Mouse (Mus musculus) Muller cell, postnatal 12 days (primary cell): ENCODE results near the gene Scfd2.

Experiments used
- DNase-seq: peaks from one replicate; pipeline ENCODE4 v3.0.0-alpha.2; 2015; ENCODE audit errors: inconsistent ontology term

The Scfd2 gene

DNA sequence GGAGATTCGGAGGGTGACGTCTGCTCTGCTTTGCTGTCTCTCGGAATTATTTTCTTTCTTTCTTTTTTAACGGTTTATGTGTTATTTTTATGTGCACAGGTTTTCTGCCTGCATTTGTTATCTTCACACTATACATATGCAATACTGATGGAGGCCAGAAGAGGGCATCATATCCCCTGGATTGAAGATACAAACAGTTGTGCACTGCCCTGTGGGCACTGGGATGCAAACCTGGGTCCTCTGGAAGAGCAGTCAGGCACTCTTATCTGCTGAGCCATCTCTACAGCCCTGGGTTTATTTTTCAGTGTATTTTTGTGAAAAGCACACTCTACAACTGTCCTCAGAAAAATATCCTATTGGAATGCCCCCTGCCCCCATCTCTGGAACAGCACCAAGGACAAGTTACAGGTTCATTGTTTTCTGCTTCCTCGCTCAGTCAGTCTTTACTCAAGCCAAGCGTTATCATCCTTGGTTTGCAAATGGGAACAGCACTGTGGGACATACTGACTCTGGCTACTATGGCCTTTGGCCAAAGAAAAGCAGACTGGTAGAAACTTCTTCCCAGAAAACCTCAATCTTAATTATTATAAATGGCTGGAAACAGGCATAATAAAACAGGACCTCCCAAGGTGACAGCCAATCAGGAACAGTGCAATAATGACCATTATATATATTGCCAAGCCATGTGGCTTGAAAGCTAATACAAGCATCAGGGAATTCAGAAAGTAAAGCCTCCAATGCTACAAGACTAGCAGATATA, 75.9 kb downstream of the Scfd2 start:
- DNase-seq: no peak

- no peak for DNase-seq
Observed at GRCm38 (mm10) chr5:74455094-74455493, 76.5 kb downstream of the Scfd2 start.

DNA sequence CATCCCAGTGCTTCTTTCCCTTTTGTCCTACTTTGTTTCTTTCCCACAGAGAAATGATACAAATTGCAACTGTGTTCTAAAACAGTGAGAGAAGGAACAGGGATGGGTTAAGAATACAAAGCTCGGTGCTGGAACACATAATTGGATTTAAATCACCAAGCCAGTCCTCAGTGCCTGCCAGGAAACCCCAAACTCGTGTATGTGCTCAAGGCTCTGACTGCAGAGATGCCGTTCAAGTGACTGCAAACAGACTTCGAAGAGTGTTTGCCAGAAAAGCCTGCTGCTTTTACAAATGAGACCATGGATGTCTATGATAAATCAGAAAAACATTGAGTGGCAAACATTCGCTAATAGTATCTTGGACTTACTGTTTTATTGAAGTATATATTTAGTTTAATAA, 80.6 kb downstream of the Scfd2 start:
- no peak for DNase-seq

- no peak for DNase-seq
Observed at GRCm38 (mm10) chr5:74447517-74448334, 83.8 kb downstream of the Scfd2 start.

GRCm38 (mm10) chr5:74445861-74446260, 85.7 kb downstream of the Scfd2 start:
- no peak for DNase-seq

GRCm38 (mm10) chr5:74438353-74438752, 93.2 kb downstream of the Scfd2 start:
- DNase-seq: no peak

- peak; percentile 58 for DNase-seq
Observed at GRCm38 (mm10) chr5:74433580-74434147, 97.9 kb downstream of the Scfd2 start.

GRCm38 (mm10) chr5:74432879-74433539, 98.5 kb downstream of the Scfd2 start:
- DNase-seq: no peak

GRCm38 (mm10) chr5:74420615-74421132, 110.9 kb downstream of the Scfd2 start:
- DNase-seq: no peak

DNA sequence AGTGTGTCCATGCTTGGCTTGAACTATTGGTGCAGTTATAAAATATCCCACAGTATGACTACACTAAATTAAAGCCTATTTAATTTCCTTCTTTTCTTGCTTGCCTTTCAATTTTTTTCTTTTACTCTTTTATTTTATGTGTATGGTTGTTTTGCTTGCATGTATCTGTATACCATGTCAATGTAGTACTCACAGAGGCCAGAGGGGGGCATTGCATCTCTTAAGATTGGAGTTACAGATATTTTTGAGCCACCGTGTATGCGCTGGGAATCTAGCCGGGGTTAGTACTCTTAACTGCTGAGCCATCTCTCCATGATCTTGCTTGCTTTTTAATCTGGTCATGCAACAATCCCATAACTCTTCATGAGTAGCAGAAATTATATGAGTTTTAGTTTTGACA, 119.0 kb downstream of the Scfd2 start:
- no peak for DNase-seq

- DNase-seq: no peak
Observed at GRCm38 (mm10) chr5:74404887-74405286, 126.7 kb downstream of the Scfd2 start.

- DNase-seq: no peak
Observed at GRCm38 (mm10) chr5:74404083-74404482, 127.5 kb downstream of the Scfd2 start.

GRCm38 (mm10) chr5:74402626-74403025, 128.9 kb downstream of the Scfd2 start:
- no peak for DNase-seq

DNA sequence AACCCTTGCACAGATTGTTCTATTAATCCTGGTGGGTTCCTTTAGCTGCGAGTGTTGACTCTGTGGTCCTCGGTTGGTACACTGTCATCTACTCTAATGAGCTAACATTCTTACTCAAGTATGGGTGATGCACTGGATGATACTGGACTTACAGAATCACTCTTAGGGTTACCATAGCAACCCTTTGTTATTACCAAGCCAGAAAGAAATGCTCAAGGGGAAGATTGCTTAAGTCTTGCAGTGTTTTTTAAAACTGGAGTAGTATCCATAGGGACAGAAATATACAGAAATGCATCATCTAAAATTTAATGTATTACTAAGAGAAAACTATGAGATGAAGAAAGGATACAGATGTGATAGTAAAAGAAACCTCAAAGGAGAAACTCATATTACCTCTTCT, 139.8 kb downstream of the Scfd2 start:
- DNase-seq: no peak

DNA sequence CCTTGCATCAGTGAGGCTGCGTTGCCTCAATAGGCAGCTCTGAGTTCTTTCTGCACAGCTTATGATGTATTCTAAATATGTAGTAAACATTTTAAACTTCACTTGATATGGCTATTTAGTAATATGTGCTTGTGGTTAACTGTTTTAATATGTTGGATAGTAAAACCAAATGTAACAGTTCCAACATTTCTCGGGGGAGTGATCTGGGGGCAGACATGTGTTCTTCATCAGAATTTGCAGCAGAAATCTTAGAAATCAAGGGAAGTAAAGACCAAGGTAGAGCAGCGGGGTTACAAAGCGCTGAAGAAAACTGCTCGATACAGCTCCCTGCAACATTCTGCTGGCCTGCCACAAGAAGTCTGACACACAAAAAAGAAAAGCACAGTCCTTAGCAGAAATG, 140.2 kb downstream of the Scfd2 start:
- no peak for DNase-seq

DNA sequence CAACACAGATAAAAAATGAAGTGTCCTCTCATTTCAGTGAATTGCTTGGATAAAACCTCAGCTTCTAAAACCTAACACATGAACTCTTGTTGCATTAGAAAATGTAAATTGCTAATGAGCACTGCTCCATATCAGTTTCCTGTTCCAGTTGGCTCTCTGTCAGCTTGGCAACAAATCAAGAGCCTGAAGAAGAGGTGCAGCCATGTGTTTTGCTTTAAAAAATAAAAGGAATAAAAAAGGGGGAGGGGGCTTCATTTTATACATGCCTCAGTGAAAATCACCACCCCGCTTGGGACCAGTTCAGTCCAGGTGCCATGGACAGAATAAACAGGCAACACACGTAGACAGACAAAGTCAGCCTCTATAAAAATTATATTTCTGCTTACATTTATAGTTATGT, 142.7 kb downstream of the Scfd2 start:
- DNase-seq: no peak

GRCm38 (mm10) chr5:74388101-74388500, 143.5 kb downstream of the Scfd2 start:
- no peak for DNase-seq

DNA sequence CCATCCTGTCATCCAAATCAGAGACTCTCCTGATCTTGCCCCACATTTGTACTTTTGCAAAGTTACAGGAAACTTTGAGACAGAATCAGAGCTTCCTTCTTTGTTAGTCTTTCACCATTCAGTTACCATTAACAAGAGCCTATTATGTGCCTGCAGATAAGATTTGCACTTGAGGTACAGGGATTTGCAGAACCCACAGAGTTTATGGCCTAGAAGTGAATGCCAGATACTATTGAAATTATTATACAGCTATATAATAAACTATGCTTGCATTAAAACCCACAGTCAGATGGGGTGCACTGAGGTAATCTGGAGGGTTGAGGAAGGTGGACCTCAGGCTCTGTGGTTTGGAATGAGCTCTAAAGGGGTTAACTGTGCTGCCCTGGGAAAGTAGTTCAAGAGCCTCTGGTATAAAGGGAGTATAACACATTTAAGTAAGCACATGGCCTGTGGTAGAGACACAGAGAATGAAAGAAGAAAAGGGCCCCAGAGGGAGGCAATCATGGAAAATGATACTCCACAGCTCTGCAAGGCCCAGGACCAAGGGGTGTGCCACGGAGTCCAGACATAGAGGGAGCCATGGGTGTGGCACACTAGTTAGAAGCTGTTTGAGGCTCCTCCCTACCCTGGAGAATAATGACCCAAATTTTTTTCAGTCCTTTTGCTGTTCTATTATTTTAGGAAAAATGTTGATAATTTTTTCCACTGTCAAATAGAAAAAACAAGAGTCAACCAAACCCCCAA, 144.2 kb downstream of the Scfd2 start:
- no peak for DNase-seq

- no peak for DNase-seq
Observed at GRCm38 (mm10) chr5:74380045-74380444, 151.5 kb downstream of the Scfd2 start.

- DNase-seq: peak; percentile 27
Observed at GRCm38 (mm10) chr5:74366710-74367101, 164.9 kb downstream of the Scfd2 start.

DNA sequence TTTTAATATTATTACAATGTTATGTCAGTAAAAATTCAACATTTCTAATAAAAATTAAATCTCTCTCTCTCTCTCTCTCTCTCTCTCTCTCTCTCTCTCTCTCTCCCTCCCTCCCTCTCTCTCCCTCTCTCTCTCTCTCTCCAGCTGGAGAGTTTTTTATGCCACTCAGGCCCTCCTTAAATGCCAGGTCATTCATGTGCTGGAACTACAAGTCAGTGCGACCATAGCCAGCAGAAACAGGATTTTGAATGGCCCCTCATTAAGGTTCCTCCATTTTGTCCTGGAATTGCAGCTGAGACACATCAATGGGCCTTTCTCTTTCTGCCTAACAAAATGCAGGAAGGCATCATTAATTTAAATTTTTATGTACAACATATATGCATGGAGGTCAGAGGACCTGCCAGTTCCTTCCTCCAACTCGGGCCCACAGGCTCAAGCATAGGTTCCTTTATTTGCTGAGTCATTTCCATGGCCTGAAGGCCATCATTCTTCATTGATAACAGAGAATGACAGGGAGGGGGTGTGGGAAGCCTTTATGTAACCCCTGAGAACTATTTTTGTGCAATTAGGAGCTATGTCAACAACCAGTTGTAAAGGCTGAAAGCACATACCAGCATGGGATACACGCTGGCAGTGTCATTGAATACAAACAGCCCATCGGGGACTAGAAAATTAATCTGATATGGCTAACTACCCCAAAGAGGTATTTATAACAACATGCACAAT, 165.4 kb downstream of the Scfd2 start:
- peak; percentile 57 for DNase-seq
